Mouse (Mus musculus) liver, embryonic 14.5 days (tissue): Measurements from ENCODE around the gene Uvrag. TPM values are rescaled to one million over a fixed set of nuclear protein-coding genes. Genes with fewer than 3 reads are reported as not detected.

Experiments
- ATAC-seq: fragments of 200-750 bp; cut with Nextera tagmentation; 2 replicates; pipeline ENCODE4 v1.8.0; 2017; ENCODE audit warnings: moderate number of reproducible peaks, mild to moderate bottlenecking, moderate library complexity; ENCODE audit not compliant: insufficient read depth
- DNase-seq, 3 experiments: peaks; one replicate each; pipeline ENCODE4 v3.0.0-alpha.2; 2012 to 2013; ENCODE audit warnings: low read depth in 3 of 3, low spot score in 3 of 3
- H3K27ac ChIP-seq: fragments of 300-500 bp; sonication (generic); 2 replicates; pipeline ENCODE4 v1.5.1; 2014; ENCODE audit warnings: moderate library complexity, mild to moderate bottlenecking, control low read depth, inconsistent platforms
- H3K27me3 ChIP-seq: fragments of 300-500 bp; sonication (generic); 2 replicates; pipeline ENCODE4 v1.6.1; 2014; ENCODE audit warnings: mild to moderate bottlenecking, low read length, moderate library complexity; ENCODE audit not compliant: control insufficient read depth, insufficient read depth
- H3K36me3 ChIP-seq: fragments of 300-500 bp; sonication (generic); replicated peaks from 2 replicates; pipeline ENCODE4 v1.6.1; 2014; ENCODE audit warnings: low read depth; ENCODE audit not compliant: control insufficient read depth, insufficient read depth
- H3K4me1 ChIP-seq, 2 experiments: fragments of 200-500 bp in 1 of 2; fragments of 300-500 bp in 1 of 2; sonication (generic) in 1 of 2; replicated peaks; 2 replicates each; pipeline ENCODE4 v1.6.1; 2012 to 2014; ENCODE audit warnings: antibody characterized with exemption in 1 of 2, inconsistent platforms in 1 of 2, low read length in 1 of 2; ENCODE audit not compliant: control insufficient read depth in 2 of 2, insufficient read depth in 2 of 2
- H3K4me2 ChIP-seq: fragments of 300-500 bp; sonication (generic); 2 replicates; pipeline ENCODE4 v1.6.1; 2014; ENCODE audit warnings: low read depth, mild to moderate bottlenecking, control low read depth, moderate library complexity
- H3K4me3 ChIP-seq, 2 experiments: fragments of 200-500 bp in 1 of 2; fragments of 300-500 bp in 1 of 2; sonication (generic) in 1 of 2; 2 replicates each; pipeline ENCODE4 v1.5.1; 2012 to 2014; ENCODE audit warnings: low read depth in 2 of 2, low read length in 2 of 2, mild to moderate bottlenecking in 2 of 2, control low read depth in 1 of 2, inconsistent platforms in 1 of 2, moderate library complexity in 1 of 2; ENCODE audit not compliant: insufficient read depth in 1 of 2
- H3K9ac ChIP-seq: fragments of 300-500 bp; sonication (generic); replicated peaks from 2 replicates; pipeline ENCODE4 v1.6.1; 2014; ENCODE audit warnings: mild to moderate bottlenecking, control low read depth, moderate library complexity
- H3K9me3 ChIP-seq: fragments of 300-500 bp; sonication (generic); 2 replicates; pipeline ENCODE4 v1.6.1; 2016; ENCODE audit warnings: low read length, mixed read lengths; ENCODE audit not compliant: control insufficient read depth
- CTCF ChIP-seq: IDR thresholded peaks from 2 replicates; pipeline ENCODE4 v1.5.1; 2016; ENCODE audit warnings: antibody characterized with exemption, low read depth, control low read depth
- EP300 ChIP-seq: IDR thresholded peaks from 2 replicates; pipeline ENCODE4 v1.6.1; 2016; ENCODE audit warnings: antibody characterized with exemption, low read depth
- WGBS: fragments of 180-500 bp; shearing (Covaris S2); extraction: QIAGEN DNeasy Blood & Tissue Kit; methylation state at CpG from one replicate; pipeline ENCODE4 v1.1.7; 2014; ENCODE audit not compliant: insufficient replicate concordance; 5-methylcytosine and 5-hydroxymethylcytosine counted together
- polyA plus RNA-seq, 2 experiments: library from polyadenylated mRNA; depleted of rRNA in 1 of 2; stranded (reverse) in 1 of 2; unstranded in 1 of 2; fragments of >200 nt; fragmentation: Nextera tagmentation in 1 of 2; extraction: Ambion mirVana in 1 of 2; gene quantifications; 2 replicates each; pipeline versions ENCODE4 v1.2.1 to v1.2.3; 2012 to 2014

The Uvrag gene
- polyA plus RNA-seq, 2 experiments = 3.9 to 5.7 TPM

GRCm38 (mm10) chr7:99059934-99060333 lies 81.0 kb downstream of the Uvrag start:
- WGBS = 77% methylated on average over 8 of the region's 8 CpGs
- Histone ChIP-seq H3K4me2 (no peak overlapping the region), H3K4me3 (no peak overlapping the region), H3K4me1 (no peaks in the 10 kb centered on the region), H3K36me3 (no peaks in the 10 kb centered on the region), H3K9me3 (no peaks in the 10 kb centered on the region), H3K27me3 (no peaks in the 10 kb centered on the region), H3K9ac (no peak overlapping the region), H3K27ac (no peak overlapping the region)
- no peak for ATAC-seq
- no peak for DNase-seq
- TF ChIP-seq EP300 = no peak
- TF ChIP-seq CTCF = no peak

GRCm38 (mm10) chr7:99057053-99057630 lies 83.8 kb downstream of the Uvrag start:
- TF ChIP-seq EP300 (no peak), CTCF (no peak)
- ATAC-seq = no peak
- Histone ChIP-seq H3K4me1 (no peaks in the 10 kb centered on the region), H3K27ac (no peak overlapping the region), H3K4me2 (no peak overlapping the region), H3K36me3 (no peaks in the 10 kb centered on the region), H3K4me3 (no peak overlapping the region), H3K27me3 (no peaks in the 10 kb centered on the region), H3K9me3 (no peaks in the 10 kb centered on the region), H3K9ac (no peak overlapping the region)
- no peak for DNase-seq
- 81% methylated on average over 17 of the region's 17 CpGs for WGBS

GRCm38 (mm10) chr7:99053626-99054025 lies 87.3 kb downstream of the Uvrag start:
- H3K9ac ChIP-seq = no peak overlapping the region
- WGBS = 58% methylated on average over 4 of the region's 4 CpGs
- no peak overlapping the region for H3K4me2 ChIP-seq
- H3K4me3 ChIP-seq = no peak overlapping the region
- H3K27ac ChIP-seq = no peak overlapping the region
- H3K9me3 ChIP-seq = no peaks in the 10 kb centered on the region
- DNase-seq (no peak), ATAC-seq (no peak)
- H3K4me1 ChIP-seq = no peaks in the 10 kb centered on the region
- no peak for TF ChIP-seq EP300
- TF ChIP-seq CTCF = no peak
- no peaks in the 10 kb centered on the region for H3K36me3 ChIP-seq
- H3K27me3 ChIP-seq = no peaks in the 10 kb centered on the region

GRCm38 (mm10) chr7:99052471-99053241 lies 88.3 kb downstream of the Uvrag start:
- TF ChIP-seq EP300 = no peak
- TF ChIP-seq CTCF = no peak
- no peaks in the 10 kb centered on the region for H3K4me1 ChIP-seq
- ATAC-seq (no peak), DNase-seq (no peak)
- H3K9me3 ChIP-seq = no peaks in the 10 kb centered on the region
- no peak overlapping the region for H3K4me3 ChIP-seq
- no peaks in the 10 kb centered on the region for H3K27me3 ChIP-seq
- H3K27ac ChIP-seq = no peak overlapping the region
- no peak overlapping the region for H3K9ac ChIP-seq
- H3K36me3 ChIP-seq = no peaks in the 10 kb centered on the region
- H3K4me2 ChIP-seq = no peak overlapping the region
- 83% methylated on average over 6 of the region's 6 CpGs for WGBS

- H3K27me3 ChIP-seq = no peaks in the 10 kb centered on the region
- H3K36me3 ChIP-seq = no peaks in the 10 kb centered on the region
- no peak overlapping the region for H3K4me3 ChIP-seq
- WGBS = 78% methylated on average over 1 of the region's 1 CpGs
- H3K27ac ChIP-seq = no peak overlapping the region
- no peak for DNase-seq
- no peak for ATAC-seq
- no peaks in the 10 kb centered on the region for H3K9me3 ChIP-seq
- H3K4me2 ChIP-seq = no peak overlapping the region
- no peak overlapping the region for H3K9ac ChIP-seq
- no peak for TF ChIP-seq CTCF
- no peak for TF ChIP-seq EP300
- no peaks in the 10 kb centered on the region for H3K4me1 ChIP-seq
These were observed 90.1 kb downstream of the Uvrag start for GRCm38 (mm10) chr7:99050882-99051281.
